Mouse (Mus musculus): ENCODE data around the gene Fam83f. TPM values are rescaled to one million over a fixed set of nuclear protein-coding genes. Genes with fewer than 3 reads are reported as not detected.

Gene Fam83f
- total RNA-seq, 2 experiments from 2014 or later, result 1.5 to 2.0 TPM

- DNase-seq, result no peak
These were observed 70.2 kb downstream of the Fam83f start for GRCm38 (mm10) chr15:80741836-80742235.

DNA sequence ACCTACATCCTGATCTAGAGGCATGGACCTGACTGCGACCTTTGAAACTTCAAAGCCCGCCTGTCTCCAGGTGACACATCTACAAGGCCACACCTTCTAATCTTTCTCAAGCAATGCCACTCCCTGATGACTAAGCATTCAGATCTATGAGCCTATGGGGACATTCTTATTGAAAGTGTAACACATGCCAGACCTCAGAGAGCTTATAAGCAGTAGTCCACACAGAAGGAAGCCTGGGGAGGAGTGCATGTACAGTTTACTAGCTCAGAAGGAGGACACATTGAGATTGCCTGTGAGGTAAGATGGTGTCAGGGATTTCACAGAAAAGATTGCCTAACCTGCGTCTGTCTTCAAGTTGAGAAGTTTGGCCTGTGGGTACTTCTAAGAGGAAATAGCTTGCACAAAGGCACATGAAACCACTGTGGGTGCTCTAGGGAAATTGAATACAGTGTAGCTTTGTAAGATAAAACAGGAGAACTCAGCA is 71.4 kb downstream of the Fam83f start:
- DNase-seq, result no peak

- no peak for DNase-seq
These were observed 72.0 kb downstream of the Fam83f start for GRCm38 (mm10) chr15:80743606-80744005.

DNA sequence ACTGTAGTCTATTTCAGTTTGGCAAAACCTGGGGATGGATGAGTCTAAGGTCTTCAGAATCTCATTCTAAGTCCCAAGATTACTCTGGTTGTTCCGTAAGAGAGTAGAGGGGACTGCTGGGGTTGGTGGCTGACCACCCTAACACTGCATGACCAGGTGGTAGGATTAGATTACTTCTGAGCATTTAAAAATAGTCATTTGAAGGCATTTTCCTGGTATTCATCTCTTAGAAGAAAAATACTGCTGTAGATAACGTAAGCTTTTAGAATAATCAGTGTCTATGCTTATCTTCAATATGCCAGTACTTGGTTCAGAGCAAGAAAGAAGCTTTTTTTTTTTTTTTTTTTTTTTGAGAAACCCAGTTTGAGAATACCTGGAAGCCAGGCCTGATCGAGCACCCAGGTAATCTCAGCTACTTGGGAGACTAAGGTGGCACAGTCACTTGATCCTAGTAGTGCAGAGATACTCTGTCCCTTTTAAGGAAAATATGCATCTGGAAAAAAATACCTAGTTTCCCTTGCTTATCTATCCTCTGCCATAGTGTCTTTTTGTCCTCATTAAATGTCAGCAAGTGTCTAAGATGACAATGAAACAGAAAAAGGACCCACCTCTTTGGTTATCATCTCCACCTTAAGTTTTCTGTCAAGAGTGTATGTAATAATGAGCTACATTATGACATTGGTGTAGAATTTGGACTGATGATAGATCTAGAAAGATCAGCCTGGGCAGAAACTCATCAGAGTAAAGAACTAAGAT is 73.2 kb downstream of the Fam83f start:
- DNase-seq, result no peak

- DNase-seq, result no peak
These were observed 77.3 kb downstream of the Fam83f start for GRCm38 (mm10) chr15:80748979-80749378.

Small RNA genes within 50 kb of the gene (microRNA-seq; reads per million reads assigned to microRNA genes)
- not detected for gene Mir6957

Other genes with a start within 250 kb of the Fam83f start
- gene Enthd1, start 106.7 kb upstream of the Fam83f start, total RNA-seq (2021), result not detected
- gene Grap2, start 99.3 kb upstream of the Fam83f start, total RNA-seq (2021), result 1 to 10 TPM; 2.9 to 5.1 TPM
- gene Tnrc6b, start 39.5 kb downstream of the Fam83f start, total RNA-seq (2021), result 10 to 100 TPM; 44.6 to 66.8 TPM

Data from adrenal gland, postnatal 10 days (tissue).